44 mouse cellular contexts compared by ENCODE assay signal in genomic region chr7:48823621-48824020, GRCm38 (mm10). TPM values are rescaled to one million over a fixed set of nuclear protein-coding genes. Genes with fewer than 3 reads are reported as not detected.
"Had no signal": no experiment of that assay in that cellular context is flagged by ENCODE, and none has a peak within 500 bp of the region (broad histone marks: within the 10 kb centered on the region; RNA-seq: fewer than 3 reads in every experiment).

No protein-coding gene starts in this region.

- H3K27me3 ChIP-seq: heart, embryonic 12.5 days; heart, embryonic 15.5 days; hindbrain, embryonic 15.5 days; intestine, embryonic 15.5 days; kidney, embryonic 15.5 days had no signal

- H3K27ac ChIP-seq: heart, adult 2 months; heart, embryonic 10.5 days; hindbrain, embryonic 10.5 days; hindbrain, embryonic 12.5 days; hindbrain, embryonic 13.5 days; hindbrain, embryonic 14.5 days; hindbrain, embryonic 15.5 days; hindbrain, postnatal 0 days; intestine, embryonic 15.5 days; kidney, embryonic 15.5 days; kidney, postnatal 0 days; layer of hippocampus, adult 2 months had no signal

- DNase-seq: heart, adult 18-20 months; heart, adult 2 months; heart, postnatal 10 days; heart, postnatal 14 days; heart, postnatal 36 days; heart, postnatal 4 days; kidney, adult 11 months; kidney, adult 18-20 months; kidney, adult 2 months; kidney, adult 8-10 months; kidney, adult 9 months; kidney, postnatal 10 days; kidney, postnatal 14 days; kidney, postnatal 25 days; kidney, postnatal 36 days; kidney, postnatal 4 days; layer of hippocampus, adult 9-11 months; layer of hippocampus, postnatal 36 days had no signal

- H3K4me1 ChIP-seq: hindbrain, embryonic 10.5 days; hindbrain, embryonic 12.5 days; hindbrain, embryonic 13.5 days; hindbrain, embryonic 15.5 days; intestine, embryonic 15.5 days; kidney, embryonic 15.5 days had no signal

- H3K4me3 ChIP-seq: heart, adult 2 months; heart, embryonic 10.5 days; heart, embryonic 12.5 days; heart, embryonic 15.5 days; hindbrain, embryonic 10.5 days; hindbrain, embryonic 12.5 days; hindbrain, embryonic 13.5 days; hindbrain, embryonic 15.5 days; intestine, embryonic 15.5 days; kidney, embryonic 15.5 days; layer of hippocampus, adult 2 months had no signal

- H3K9me3 ChIP-seq: heart, embryonic 10.5 days; heart, embryonic 12.5 days; heart, embryonic 15.5 days; hindbrain, embryonic 10.5 days; hindbrain, embryonic 12.5 days; hindbrain, embryonic 13.5 days; hindbrain, embryonic 15.5 days; intestine, embryonic 15.5 days; kidney, embryonic 15.5 days had no signal

- H3K9ac ChIP-seq: heart, embryonic 12.5 days; heart, embryonic 15.5 days; hindbrain, embryonic 12.5 days; hindbrain, embryonic 13.5 days; hindbrain, embryonic 14.5 days; hindbrain, embryonic 15.5 days; intestine, embryonic 15.5 days; kidney, embryonic 15.5 days had no signal

- H3K4me2 ChIP-seq: heart, embryonic 11.5 days; heart, embryonic 12.5 days; heart, embryonic 15.5 days; hindbrain, embryonic 12.5 days; hindbrain, embryonic 13.5 days; hindbrain, embryonic 14.5 days; hindbrain, embryonic 15.5 days; intestine, embryonic 15.5 days; kidney, embryonic 15.5 days had no signal

- ATAC-seq: hindbrain, embryonic 16.5 days; hindbrain, postnatal 0 days; inflammation-experienced regulatory T-cells, adult 6 months; intestine, embryonic 15.5 days; intestine, embryonic 16.5 days; intestine, postnatal 0 days had no signal

RNA-seq across cellular contexts. Expression of gene Csrp3, which starts 24.2 kb away (rescaled TPM):
- total RNA-seq: hindbrain, postnatal 0 days; layer of hippocampus, adult 18-20 months; layer of hippocampus, adult 2 months; layer of hippocampus, adult 8-10 months; layer of hippocampus, postnatal 10 days; layer of hippocampus, postnatal 14 days; layer of hippocampus, postnatal 25 days; layer of hippocampus, postnatal 36 days had no signal
- polyA plus RNA-seq: hindbrain, embryonic 10.5 days; hindbrain, embryonic 11.5 days; hindbrain, embryonic 14.5 days; hindbrain, postnatal 0 days; inflammation-experienced regulatory T-cells, adult 6 months; intestine, embryonic 14.5 days; kidney, postnatal 0 days; large intestine, adult 2 months had no signal
